Mouse (Mus musculus) forebrain, postnatal 0 days (tissue): ENCODE measurements at regions not wholly inside any gene's neighbourhood (a gene's known extent, or its start where the extent isn't known, plus 50 kb on each side); places are given as distances from the start of the nearest gene placed in this dataset.

Source experiments
- ATAC-seq: fragments of 200-750 bp; cut with Nextera tagmentation; 2 replicates; pipeline ENCODE4 v1.8.0; 2017; ENCODE audit warnings: mild to moderate bottlenecking, moderate library complexity
- DNase-seq: peaks from one replicate; pipeline ENCODE4 v3.0.0-alpha.2; 2015
- H3K27ac ChIP-seq: fragments of 300-500 bp; sonication (generic); 2 replicates; pipeline ENCODE4 v1.5.1; 2014; ENCODE audit warnings: low read depth, mild to moderate bottlenecking, antibody characterized with exemption, low read length, moderate library complexity, mixed read lengths
- H3K27me3 ChIP-seq: fragments of 300-500 bp; sonication (generic); 2 replicates; pipeline ENCODE4 v1.6.1; 2014; ENCODE audit warnings: mild to moderate bottlenecking, low read length, mixed read lengths; ENCODE audit not compliant: insufficient read depth
- H3K36me3 ChIP-seq: fragments of 300-500 bp; sonication (generic); 2 replicates; pipeline ENCODE4 v1.6.1; 2014; ENCODE audit warnings: mild to moderate bottlenecking, moderate library complexity; ENCODE audit not compliant: insufficient read depth
- H3K4me1 ChIP-seq: fragments of 300-500 bp; sonication (generic); 2 replicates; pipeline ENCODE4 v1.6.1; 2014; ENCODE audit warnings: antibody characterized with exemption; ENCODE audit not compliant: insufficient read depth
- H3K4me2 ChIP-seq: fragments of 300-500 bp; sonication (generic); 2 replicates; pipeline ENCODE4 v1.6.1; 2014; ENCODE audit warnings: low read depth, mild to moderate bottlenecking, moderate library complexity
- H3K4me3 ChIP-seq: fragments of 300-500 bp; sonication (generic); 2 replicates; pipeline ENCODE4 v1.5.1; 2014; ENCODE audit warnings: low read depth, low read length, mixed read lengths
- H3K9ac ChIP-seq: fragments of 300-500 bp; sonication (generic); 2 replicates; pipeline ENCODE4 v1.6.1; 2014; ENCODE audit warnings: mild to moderate bottlenecking
- H3K9me3 ChIP-seq: fragments of 300-500 bp; sonication (generic); 2 replicates; pipeline ENCODE4 v1.6.1; 2016; ENCODE audit warnings: low read length
- CTCF ChIP-seq: sonication (generic); IDR thresholded peaks from 2 replicates; pipeline ENCODE4 v1.5.1; 2016; ENCODE audit warnings: antibody characterized with exemption, control low read depth, low read depth
- WGBS: fragments of 180-500 bp; shearing (Covaris S2); extraction: QIAGEN DNeasy Blood & Tissue Kit; methylation state at CpG from one replicate; pipeline ENCODE4 v1.1.7; 2014; 5-methylcytosine and 5-hydroxymethylcytosine counted together

DNA sequence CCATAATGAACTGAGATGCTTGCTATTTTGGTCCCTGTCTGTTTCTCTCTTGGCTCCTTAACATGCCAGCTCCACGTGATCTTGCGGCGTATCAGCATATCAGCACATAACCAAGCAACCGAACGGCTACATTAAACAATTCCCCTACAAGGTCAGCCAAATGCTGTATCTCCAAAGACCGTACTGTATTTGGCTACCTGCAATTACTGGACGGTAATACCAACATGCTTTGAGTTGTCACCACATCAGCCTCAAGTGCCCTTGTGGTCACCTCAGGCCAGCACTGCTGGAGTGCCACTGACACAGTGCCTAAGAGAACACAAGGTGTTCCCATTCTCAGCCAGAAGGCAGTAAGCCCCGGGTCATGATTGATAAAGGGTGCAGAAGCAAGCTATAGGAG is 70.2 kb downstream of the Dyrk2 start:
- no peak overlapping the region for H3K27ac ChIP-seq
- no peaks in the 10 kb centered on the region for H3K36me3 ChIP-seq
- H3K4me3 ChIP-seq = no peak overlapping the region
- no peak overlapping the region for H3K4me2 ChIP-seq
- no peaks in the 10 kb centered on the region for H3K9me3 ChIP-seq
- WGBS = 80% methylated on average over 8 of the region's 8 CpGs
- H3K4me1 ChIP-seq = no peaks in the 10 kb centered on the region
- H3K27me3 ChIP-seq = no peaks in the 10 kb centered on the region
- H3K9ac ChIP-seq = no peak overlapping the region
- no peak for ATAC-seq
- TF ChIP-seq CTCF = no peak
- peak; percentile 26 for DNase-seq

- H3K4me2 ChIP-seq = no peak overlapping the region
- no peak for DNase-seq
- H3K27ac ChIP-seq = no peak overlapping the region
- H3K4me1 ChIP-seq = no peaks in the 10 kb centered on the region
- 92% methylated on average over 20 of the region's 20 CpGs for WGBS
- no peak for TF ChIP-seq CTCF
- no peak overlapping the region for H3K4me3 ChIP-seq
- no peak for ATAC-seq
- H3K27me3 ChIP-seq = no peaks in the 10 kb centered on the region
- no peaks in the 10 kb centered on the region for H3K36me3 ChIP-seq
- H3K9ac ChIP-seq = no peak overlapping the region
- H3K9me3 ChIP-seq = no peaks in the 10 kb centered on the region
These were observed 66.0 kb downstream of the Dyrk2 start for GRCm38 (mm10) chr10:118803922-118804557.

DNA sequence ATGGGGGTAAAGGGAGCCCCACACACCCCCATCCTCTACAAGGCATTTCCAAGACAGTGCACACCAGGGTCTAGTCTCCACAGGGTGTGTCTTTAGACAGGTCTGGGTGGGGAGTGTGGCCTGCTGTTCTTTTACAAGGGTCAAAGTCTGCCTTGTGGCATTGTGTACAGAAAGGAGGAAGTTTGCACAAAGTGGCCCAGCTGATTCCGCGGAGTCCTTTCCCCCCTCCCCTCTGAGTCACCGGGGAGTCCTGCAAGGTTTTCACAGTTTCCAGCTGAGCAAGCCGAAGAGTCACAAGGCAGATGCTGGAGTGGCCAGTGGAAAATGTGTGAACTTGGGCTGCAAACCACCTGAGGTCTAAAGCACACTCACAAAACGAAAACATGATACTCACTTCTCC is 65.4 kb downstream of the Dyrk2 start:
- no peak for TF ChIP-seq CTCF
- DNase-seq = no peak

More for the DNA sequence above, 65.4 kb downstream of the Dyrk2 start:
- no peaks in the 10 kb centered on the region for H3K27me3 ChIP-seq
- no peak overlapping the region for H3K4me2 ChIP-seq
- no peak overlapping the region for H3K27ac ChIP-seq
- ATAC-seq = no peak
- no peak overlapping the region for H3K9ac ChIP-seq
- H3K4me3 ChIP-seq = no peak overlapping the region
- no peaks in the 10 kb centered on the region for H3K9me3 ChIP-seq
- no peaks in the 10 kb centered on the region for H3K36me3 ChIP-seq
- no peaks in the 10 kb centered on the region for H3K4me1 ChIP-seq
- WGBS = 73% methylated on average over 5 of the region's 5 CpGs
